Mouse (Mus musculus): ENCODE measurements around the gene Sap25. TPM values are rescaled to one million over a fixed set of nuclear protein-coding genes. Genes with fewer than 3 reads are reported as not detected.

Sap25 gene
- polyA plus RNA-seq, 1 experiment: 19.7 TPM

DNA sequence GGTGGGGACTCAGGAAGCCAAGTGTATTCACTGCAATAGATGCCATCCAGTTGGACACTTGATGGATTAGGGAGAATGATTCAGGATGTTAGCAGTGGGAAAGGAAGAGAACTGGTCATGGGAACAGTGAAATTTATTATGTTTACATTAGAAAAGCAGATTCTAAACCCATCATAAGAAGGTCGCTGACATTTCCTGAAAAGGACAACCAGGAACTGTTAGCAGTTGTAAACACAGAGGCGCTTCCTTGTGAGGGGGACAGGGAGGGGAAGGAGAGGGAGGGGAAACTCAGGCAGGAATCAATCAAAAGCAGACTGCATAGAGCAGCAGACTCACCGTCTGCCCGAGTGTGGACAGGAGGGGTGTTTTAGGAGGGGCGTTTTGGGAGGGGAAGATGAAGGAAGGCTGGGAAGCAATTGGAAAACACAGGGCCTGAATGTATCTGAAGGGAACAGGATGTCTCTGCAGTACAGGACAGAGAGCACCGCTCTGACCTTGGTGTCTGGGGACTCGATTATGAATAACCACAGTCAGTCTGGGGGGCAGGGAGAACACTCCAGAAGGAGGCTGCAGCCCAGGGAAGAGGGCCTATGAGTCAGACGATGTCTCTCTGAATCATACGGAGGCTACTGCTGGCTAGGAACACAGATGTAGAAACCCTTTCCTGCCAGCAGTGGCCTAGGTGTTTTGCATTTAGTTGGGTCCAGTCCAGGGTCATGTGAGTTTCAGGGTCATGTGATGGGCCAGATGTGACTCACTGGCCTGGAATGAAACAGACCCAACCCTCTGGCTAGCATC, 30.5 kb downstream of the Sap25 start:
- Histone ChIP-seq H3K4me3 (replicated peaks; ENCODE audit: insufficient read depth, low read depth, low read length) (no peak overlapping the region), H3K27ac (ENCODE audit: insufficient read depth, low read length) (no peak overlapping the region; the same call in 1 of the 2 replicates), H3K27me3 (ENCODE audit: control insufficient read depth, insufficient read depth, low read length) (no peaks in the 10 kb centered on the region), H3K4me1 (ENCODE audit: control insufficient read depth, insufficient read depth, low read length) (no peaks in the 10 kb centered on the region)
- DNase-seq: no peak
- no peak for TF ChIP-seq POLR2A (IDR thresholded peaks at IDR 0.05; ENCODE audit: borderline replicate concordance, insufficient read depth, low read length)
- 36% methylated on average over 9 of the region's 9 CpGs for WGBS

DNA sequence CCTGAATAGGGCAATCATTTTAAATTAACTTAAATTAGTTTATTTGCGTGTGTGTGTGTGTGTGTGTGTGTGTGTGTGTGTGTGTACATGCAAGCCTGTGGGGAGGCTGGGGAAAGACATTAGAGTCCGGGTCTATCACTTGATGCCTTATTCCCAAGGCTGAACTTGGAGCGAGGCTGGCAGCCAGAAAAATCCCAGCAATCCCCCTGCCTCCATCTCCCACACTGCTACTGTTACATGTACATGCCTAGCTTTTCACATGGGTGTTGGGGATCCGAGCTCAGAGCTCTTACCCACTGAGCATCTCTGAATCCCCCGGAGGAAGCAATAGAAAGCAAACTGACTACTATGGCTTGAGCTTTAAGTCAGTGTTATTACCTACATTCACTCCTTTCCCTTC, 31.2 kb downstream of the Sap25 start:
- Histone ChIP-seq H3K4me3 (replicated peaks; ENCODE audit: insufficient read depth, low read depth, low read length) (no peak overlapping the region), H3K4me1 (ENCODE audit: control insufficient read depth, insufficient read depth, low read length) (no peaks in the 10 kb centered on the region), H3K27ac (ENCODE audit: insufficient read depth, low read length) (no peak overlapping the region), H3K27me3 (ENCODE audit: control insufficient read depth, insufficient read depth, low read length) (no peaks in the 10 kb centered on the region)
- TF ChIP-seq CTCF (IDR thresholded peaks at IDR 0.05; ENCODE audit: borderline replicate concordance, insufficient read depth, low read depth, low read length) (no peak), POLR2A (IDR thresholded peaks at IDR 0.05; ENCODE audit: borderline replicate concordance, insufficient read depth, low read length) (no peak)
- no peak for DNase-seq
- WGBS: 75% methylated on average over 5 of the region's 5 CpGs

DNA sequence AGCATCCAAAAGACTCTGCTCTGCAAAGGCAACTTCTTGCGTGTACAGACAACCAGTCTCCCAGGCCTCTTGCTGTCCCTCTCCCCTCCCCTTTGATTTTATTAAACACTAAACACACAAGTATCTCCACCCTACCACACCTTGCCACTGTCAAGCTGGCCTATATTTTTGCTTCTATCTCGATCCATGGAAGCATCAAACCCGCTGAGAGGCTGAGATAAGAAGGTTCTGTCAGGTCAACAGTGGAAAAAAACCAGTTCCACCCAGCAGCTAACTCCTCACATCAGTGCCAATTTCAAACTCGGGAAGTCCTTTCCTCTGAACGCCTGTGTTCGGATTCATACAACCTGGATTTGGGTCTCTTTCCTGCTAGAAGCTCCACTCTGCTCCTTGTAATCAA, 31.9 kb downstream of the Sap25 start:
- TF ChIP-seq POLR2A (IDR thresholded peaks at IDR 0.05; ENCODE audit: borderline replicate concordance, insufficient read depth, low read length) (no peak), CTCF (IDR thresholded peaks at IDR 0.05; ENCODE audit: borderline replicate concordance, insufficient read depth, low read depth, low read length) (no peak)
- DNase-seq: no peak
- no peak overlapping the region for H3K27ac ChIP-seq (ENCODE audit: insufficient read depth, low read length)
- no peaks in the 10 kb centered on the region for H3K27me3 ChIP-seq (ENCODE audit: control insufficient read depth, insufficient read depth, low read length)
- no peak overlapping the region for H3K4me3 ChIP-seq (replicated peaks; ENCODE audit: insufficient read depth, low read depth, low read length)
- H3K4me1 ChIP-seq (ENCODE audit: control insufficient read depth, insufficient read depth, low read length): no peaks in the 10 kb centered on the region
- WGBS: 84% methylated on average over 6 of the region's 6 CpGs

DNA sequence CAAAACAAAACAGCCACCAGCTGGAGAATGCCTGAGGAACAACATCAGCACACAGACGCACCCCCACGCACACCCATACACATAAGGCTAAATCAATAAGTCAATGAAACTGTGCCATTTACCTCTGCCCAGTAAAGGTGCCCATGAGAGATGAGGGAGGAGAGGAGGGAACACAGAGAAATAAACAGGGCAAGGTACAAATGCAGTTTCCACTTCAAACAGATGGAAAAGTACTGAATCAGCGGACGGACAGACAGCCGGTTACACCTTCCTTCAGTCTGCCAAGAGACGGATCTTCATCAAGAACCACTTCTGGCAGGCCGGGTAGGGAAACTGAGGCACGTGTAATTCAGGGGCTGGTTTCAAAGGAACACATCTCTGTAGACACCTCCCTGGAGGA, 33.7 kb downstream of the Sap25 start:
- 96% methylated on average over 8 of the region's 8 CpGs for WGBS

DNA sequence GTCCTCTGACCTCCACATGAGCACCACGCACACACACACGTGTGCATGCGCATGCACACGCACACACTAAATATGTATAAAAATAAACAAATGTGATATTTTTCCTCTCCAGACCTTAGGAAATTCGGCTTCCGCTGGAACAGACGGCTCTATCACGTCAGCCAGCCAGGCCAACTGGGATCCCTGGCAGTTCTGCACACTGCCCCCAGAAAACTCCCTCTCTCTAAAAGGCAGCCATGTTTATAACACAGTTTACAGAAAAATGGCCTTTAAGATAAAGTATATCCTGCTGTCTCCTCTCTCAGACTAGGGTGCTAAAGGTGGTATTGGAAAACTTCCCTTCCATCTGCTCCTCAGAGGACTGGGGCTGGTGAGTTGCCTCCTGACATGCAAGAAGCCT, 36.7 kb downstream of the Sap25 start:
- DNase-seq: no peak
- Histone ChIP-seq H3K27me3 (ENCODE audit: control insufficient read depth, insufficient read depth, low read length) (no peaks in the 10 kb centered on the region), H3K4me3 (replicated peaks; ENCODE audit: insufficient read depth, low read depth, low read length) (no peak overlapping the region), H3K27ac (ENCODE audit: insufficient read depth, low read length) (no peak overlapping the region), H3K4me1 (ENCODE audit: control insufficient read depth, insufficient read depth, low read length) (no peaks in the 10 kb centered on the region)
- 84% methylated on average over 8 of the region's 8 CpGs for WGBS
- no peak for TF ChIP-seq CTCF (IDR thresholded peaks at IDR 0.05; ENCODE audit: borderline replicate concordance, insufficient read depth, low read depth, low read length)
- no peak for TF ChIP-seq POLR2A (IDR thresholded peaks at IDR 0.05; ENCODE audit: borderline replicate concordance, insufficient read depth, low read length)

More for the DNA sequence above, 33.7 kb downstream of the Sap25 start:
- no peaks in the 10 kb centered on the region for H3K27me3 ChIP-seq (ENCODE audit: control insufficient read depth, insufficient read depth, low read length)
- no peak for TF ChIP-seq POLR2A (IDR thresholded peaks at IDR 0.05; ENCODE audit: borderline replicate concordance, insufficient read depth, low read length)
- TF ChIP-seq CTCF (IDR thresholded peaks at IDR 0.05; ENCODE audit: borderline replicate concordance, insufficient read depth, low read depth, low read length): no peak
- DNase-seq: no peak
- no peak overlapping the region for H3K27ac ChIP-seq (ENCODE audit: insufficient read depth, low read length)
- no peaks in the 10 kb centered on the region for H3K4me1 ChIP-seq (ENCODE audit: control insufficient read depth, insufficient read depth, low read length)
- no peak overlapping the region for H3K4me3 ChIP-seq (replicated peaks; ENCODE audit: insufficient read depth, low read depth, low read length)

DNA sequence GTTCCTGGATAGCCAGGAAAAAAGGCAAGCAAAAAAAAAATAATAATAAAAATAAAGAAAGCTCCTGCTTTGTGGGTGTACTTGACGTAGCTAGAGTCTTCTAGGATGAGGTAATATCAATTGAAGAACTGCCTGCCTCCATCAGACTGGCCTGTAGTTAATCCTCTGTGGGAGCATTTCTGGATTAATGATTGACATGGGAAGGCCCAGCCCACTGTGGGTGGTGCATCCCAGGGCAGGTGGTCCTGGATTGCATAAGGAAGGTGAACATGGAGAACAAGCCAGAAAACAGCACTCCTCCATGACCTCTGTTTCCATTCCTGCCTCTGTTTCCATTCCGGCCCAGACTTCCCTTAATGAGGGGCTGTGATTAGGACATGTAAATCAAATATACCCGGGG, 37.6 kb downstream of the Sap25 start:
- WGBS: 88% methylated on average over 3 of the region's 3 CpGs
- Histone ChIP-seq H3K4me1 (ENCODE audit: control insufficient read depth, insufficient read depth, low read length) (peaks cover 3% of the 10 kb centered on the region; the same call in 1 of the 2 replicates), H3K4me3 (replicated peaks; ENCODE audit: insufficient read depth, low read depth, low read length) (no peak overlapping the region), H3K27ac (ENCODE audit: insufficient read depth, low read length) (no peak overlapping the region), H3K27me3 (ENCODE audit: control insufficient read depth, insufficient read depth, low read length) (no peaks in the 10 kb centered on the region)
- TF ChIP-seq POLR2A (IDR thresholded peaks at IDR 0.05; ENCODE audit: borderline replicate concordance, insufficient read depth, low read length) (no peak), CTCF (IDR thresholded peaks at IDR 0.05; ENCODE audit: borderline replicate concordance, insufficient read depth, low read depth, low read length) (no peak)
- DNase-seq: no peak

DNA sequence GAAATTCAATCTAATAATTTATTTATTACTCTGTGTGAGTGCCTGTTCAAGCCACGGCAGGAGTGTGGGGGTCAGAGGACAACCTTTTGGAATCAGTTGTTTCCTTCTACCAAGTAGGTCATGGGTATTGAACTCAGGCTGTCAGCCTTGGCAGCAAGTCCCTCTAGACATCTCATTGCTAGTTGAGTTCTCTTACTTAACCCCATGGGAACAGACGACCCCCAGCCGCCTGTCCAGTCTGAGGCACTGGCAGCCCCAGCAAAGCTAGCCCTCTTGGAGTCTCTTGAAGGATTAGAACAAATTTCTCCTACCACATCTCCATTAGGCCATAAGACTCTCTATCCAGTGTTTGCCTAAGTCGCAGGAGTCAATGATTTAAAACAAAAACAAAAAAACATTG, 38.6 kb downstream of the Sap25 start:
- H3K27me3 ChIP-seq (ENCODE audit: control insufficient read depth, insufficient read depth, low read length): no peaks in the 10 kb centered on the region

DNA sequence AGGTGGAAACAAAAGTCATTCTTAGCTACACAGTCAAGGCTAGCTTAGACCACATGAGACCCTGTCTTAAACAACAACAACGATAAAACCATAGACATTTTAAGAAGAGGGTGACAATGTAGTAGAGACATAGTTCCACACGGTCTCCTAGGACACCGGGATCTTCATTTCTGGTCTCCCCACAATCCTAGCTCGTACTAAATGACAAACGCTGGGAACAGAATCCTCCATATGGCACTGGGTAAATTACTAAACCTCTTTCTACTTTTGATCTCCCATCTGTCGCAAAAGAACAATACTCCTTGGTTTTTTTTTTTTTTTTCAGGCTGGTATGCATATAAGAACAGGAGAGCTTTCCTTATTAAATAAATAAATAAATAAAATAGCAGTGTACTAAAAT, 41.4 kb downstream of the Sap25 start:
- Histone ChIP-seq H3K4me3 (replicated peaks; ENCODE audit: insufficient read depth, low read depth, low read length) (no peak overlapping the region), H3K4me1 (ENCODE audit: control insufficient read depth, insufficient read depth, low read length) (peaks cover 5% of the 10 kb centered on the region; the same call in 1 of the 2 replicates), H3K27ac (ENCODE audit: insufficient read depth, low read length) (no peak overlapping the region), H3K27me3 (ENCODE audit: control insufficient read depth, insufficient read depth, low read length) (no peaks in the 10 kb centered on the region)
- DNase-seq: no peak
- 59% methylated on average over 6 of the region's 6 CpGs for WGBS
- no peak for TF ChIP-seq CTCF (IDR thresholded peaks at IDR 0.05; ENCODE audit: borderline replicate concordance, insufficient read depth, low read depth, low read length)
- no peak for TF ChIP-seq POLR2A (IDR thresholded peaks at IDR 0.05; ENCODE audit: borderline replicate concordance, insufficient read depth, low read length)

More for the DNA sequence above, 38.6 kb downstream of the Sap25 start:
- H3K4me3 ChIP-seq (replicated peaks; ENCODE audit: insufficient read depth, low read depth, low read length): no peak overlapping the region
- H3K4me1 ChIP-seq (ENCODE audit: control insufficient read depth, insufficient read depth, low read length): peaks cover 5% of the 10 kb centered on the region; the same call in 1 of the 2 replicates
- no peak for TF ChIP-seq POLR2A (IDR thresholded peaks at IDR 0.05; ENCODE audit: borderline replicate concordance, insufficient read depth, low read length)
- no peak for TF ChIP-seq CTCF (IDR thresholded peaks at IDR 0.05; ENCODE audit: borderline replicate concordance, insufficient read depth, low read depth, low read length)
- DNase-seq: no peak
- 84% methylated on average over 4 of the region's 4 CpGs for WGBS
- H3K27ac ChIP-seq (ENCODE audit: insufficient read depth, low read length): no peak overlapping the region

Measured in cerebellum, adult 2 months (tissue).